Mouse (Mus musculus) MEL (cell line): ENCODE measurements around the gene Cdkn3. TPM values are rescaled to one million over a fixed set of nuclear protein-coding genes. Genes with fewer than 3 reads are reported as not detected.

ENCODE experiments used
- DNase-seq: peaks from one replicate; pipeline ENCODE4 v3.0.0; 2011; ENCODE audit warnings: low read depth, low spot score
- H3K27ac ChIP-seq: 2 replicates; pipeline ENCODE4 v1.5.1; 2012; ENCODE audit warnings: low read depth, mild to moderate bottlenecking, control low read depth, low read length, moderate library complexity; ENCODE audit not compliant: control insufficient read depth
- H3K27me3 ChIP-seq, 2 experiments: fragments of 150-350 bp in 1 of 2; sonication (generic) in 1 of 2; 2 replicates each; pipeline ENCODE4 v1.6.1; 2012; ENCODE audit warnings: low read length in 2 of 2, mild to moderate bottlenecking in 2 of 2, improper control_type of control experiment in 1 of 2, moderate library complexity in 1 of 2; ENCODE audit not compliant: insufficient read depth in 2 of 2, control insufficient read depth in 1 of 2
- H3K36me3 ChIP-seq, 2 experiments: 2 replicates each; pipeline ENCODE4 v1.6.1; 2012 to 2014; ENCODE audit warnings: low read length in 2 of 2, improper control_type of control experiment in 1 of 2, inconsistent platforms in 1 of 2, mild to moderate bottlenecking in 1 of 2; ENCODE audit not compliant: insufficient read depth in 2 of 2, control insufficient read depth in 1 of 2
- H3K4me1 ChIP-seq, 2 experiments: fragments of 150-350 bp in 1 of 2; sonication (generic) in 1 of 2; 2 replicates each; pipeline ENCODE4 v1.6.1; 2012; ENCODE audit warnings: low read length in 2 of 2, improper control_type of control experiment in 1 of 2, mild to moderate bottlenecking in 1 of 2; ENCODE audit not compliant: insufficient read depth in 2 of 2, control insufficient read depth in 1 of 2
- H3K4me3 ChIP-seq, 2 experiments: fragments of 150-350 bp in 1 of 2; sonication (generic) in 1 of 2; 2 replicates each; pipeline ENCODE4 v1.5.1; 2012; ENCODE audit warnings: low read depth in 2 of 2, low read length in 2 of 2, mild to moderate bottlenecking in 2 of 2, moderate library complexity in 2 of 2, control low read depth in 1 of 2, improper control_type of control experiment in 1 of 2; ENCODE audit not compliant: control insufficient read depth in 1 of 2, insufficient read depth in 1 of 2
- H3K79me2 ChIP-seq: 2 replicates; pipeline ENCODE4 v1.6.1; 2012; ENCODE audit warnings: mild to moderate bottlenecking, low read length, moderate library complexity; ENCODE audit not compliant: control insufficient read depth, poor library complexity, insufficient read depth
- H3K9ac ChIP-seq: 2 replicates; pipeline ENCODE4 v1.6.1; 2012; ENCODE audit warnings: low read depth, mild to moderate bottlenecking, control low read depth, low read length, moderate library complexity; ENCODE audit not compliant: control insufficient read depth, poor library complexity, severe bottlenecking
- H3K9me3 ChIP-seq: fragments of 150-350 bp; sonication (generic); replicated peaks from 2 replicates; pipeline ENCODE4 v1.6.1; 2012; ENCODE audit warnings: mild to moderate bottlenecking, low read length, improper control_type of control experiment, moderate library complexity; ENCODE audit not compliant: insufficient read depth
- BHLHE40 ChIP-seq: IDR thresholded peaks from 2 replicates; pipeline ENCODE4 v1.6.1; 2012; ENCODE audit warnings: low read depth, mild to moderate bottlenecking, inconsistent platforms, low read length, improper control_type of control experiment, borderline replicate concordance
- CTCF ChIP-seq, 3 experiments: IDR thresholded peaks in 2 of 3; conservative IDR thresholded peaks in 1 of 3; 2 replicates each; pipeline ENCODE4 v1.5.1; 2011 to 2012; ENCODE audit warnings: low read length in 3 of 3, low read depth in 2 of 3, mild to moderate bottlenecking in 2 of 3, improper control_type of control experiment in 1 of 3, inconsistent platforms in 1 of 3, mixed read lengths in 1 of 3, moderate library complexity in 1 of 3; ENCODE audit not compliant: control insufficient read depth in 1 of 3, insufficient read depth in 1 of 3, poor library complexity in 1 of 3, severe bottlenecking in 1 of 3
- E2F4 ChIP-seq: IDR thresholded peaks from 2 replicates; pipeline ENCODE4 v1.6.1; 2011; ENCODE audit warnings: low read depth, low read length, improper control_type of control experiment, borderline replicate concordance
- ELF1 ChIP-seq: IDR thresholded peaks from 2 replicates; pipeline ENCODE4 v1.6.1; 2014; ENCODE audit warnings: low read depth, mild to moderate bottlenecking, inconsistent platforms, low read length, improper control_type of control experiment, moderate library complexity
- EP300 ChIP-seq, 2 experiments: IDR thresholded peaks; 2 replicates each; pipeline ENCODE4 v1.6.1; 2011; ENCODE audit warnings: improper control_type of control experiment in 2 of 2, low read length in 2 of 2, low read depth in 1 of 2, mild to moderate bottlenecking in 1 of 2
- KAT2A ChIP-seq: conservative IDR thresholded peaks from 2 replicates; pipeline ENCODE4 v1.6.1; 2012; ENCODE audit warnings: low read depth, low read length, improper control_type of control experiment, inconsistent platforms
- MAX ChIP-seq: IDR thresholded peaks from 2 replicates; pipeline ENCODE4 v1.6.1; 2011; ENCODE audit warnings: low read length, improper control_type of control experiment
- MXI1 ChIP-seq: IDR thresholded peaks from 2 replicates; pipeline ENCODE4 v1.6.1; 2011; ENCODE audit warnings: mild to moderate bottlenecking, low read depth, low read length, improper control_type of control experiment
- POLR2A ChIP-seq, 2 experiments: IDR thresholded peaks; 2 replicates each; pipeline ENCODE4 v1.6.1; 2011 to 2012; ENCODE audit warnings: low read length in 2 of 2, mild to moderate bottlenecking in 2 of 2, control low read depth in 1 of 2, improper control_type of control experiment in 1 of 2, low read depth in 1 of 2, moderate library complexity in 1 of 2; ENCODE audit not compliant: control insufficient read depth in 1 of 2, insufficient read depth in 1 of 2, poor library complexity in 1 of 2
- RCOR1 ChIP-seq: IDR thresholded peaks from 2 replicates; pipeline ENCODE4 v1.6.1; 2012; ENCODE audit warnings: low read depth, mild to moderate bottlenecking, inconsistent platforms, low read length, improper control_type of control experiment
- SIN3A ChIP-seq: IDR thresholded peaks from 2 replicates; pipeline ENCODE4 v1.6.1; 2012; ENCODE audit warnings: low read length, improper control_type of control experiment, inconsistent platforms
- TAL1 ChIP-seq: IDR thresholded peaks from 2 replicates; pipeline ENCODE4 v1.6.1; 2012; ENCODE audit warnings: mild to moderate bottlenecking, inconsistent platforms, low read length, moderate library complexity, mixed read lengths
- TCF12 ChIP-seq: IDR thresholded peaks from 2 replicates; pipeline ENCODE4 v1.6.1; 2014; ENCODE audit warnings: low read depth, mild to moderate bottlenecking, inconsistent platforms, low read length, improper control_type of control experiment, moderate library complexity
- USF1 ChIP-seq: IDR thresholded peaks from 2 replicates; pipeline ENCODE4 v1.6.1; 2014; ENCODE audit warnings: low read depth, mild to moderate bottlenecking, inconsistent platforms, low read length, improper control_type of control experiment, moderate library complexity
- USF2 ChIP-seq, 2 experiments: IDR thresholded peaks; 2 replicates each; pipeline ENCODE4 v1.6.1; 2011 to 2012; ENCODE audit warnings: improper control_type of control experiment in 2 of 2, low read length in 2 of 2, borderline replicate concordance in 1 of 2, inconsistent platforms in 1 of 2, low read depth in 1 of 2, mild to moderate bottlenecking in 1 of 2; ENCODE audit not compliant: insufficient read depth in 1 of 2
- ZMIZ1 ChIP-seq: IDR thresholded peaks from 2 replicates; pipeline ENCODE4 v1.6.1; 2012; ENCODE audit warnings: low read depth, mild to moderate bottlenecking, inconsistent platforms, low read length, improper control_type of control experiment, moderate library complexity
- ZNF384 ChIP-seq: IDR thresholded peaks from 2 replicates; pipeline ENCODE4 v1.6.1; 2012; ENCODE audit warnings: low read depth, mild to moderate bottlenecking, inconsistent platforms, low read length, improper control_type of control experiment
- polyA plus RNA-seq, 2 experiments: library from polyadenylated mRNA; stranded (reverse) in 1 of 2; unstranded in 1 of 2; fragments of >175 nt in 1 of 2; fragments of >200 nt in 1 of 2; gene quantifications; 2 replicates each; pipeline versions ENCODE4 v1.2.1 to v1.2.4; 2012; ENCODE audit warnings: low replicate concordance in 2 of 2, low read depth in 1 of 2; ENCODE audit not compliant: insufficient read length in 2 of 2, insufficient read depth in 1 of 2, missing spikeins in 1 of 2
- total RNA-seq: library from RNA; depleted of rRNA; stranded (reverse); fragments of 300-350 nt; gene quantifications from 2 replicates; pipeline ENCODE4 v1.2.3, GENCODE M21; 2012

Cdkn3 gene
- total and polyA plus RNA-seq, 3 experiments = 15.7 to 19.6 TPM; not detected in 1

- H3K9ac ChIP-seq = 0 out of 2 replicates have a peak overlapping the region, but pooled peaks have one; percentile 6
- no peaks in the 10 kb centered on the region for H3K9me3 ChIP-seq
- peaks cover 7 to 12% of the 10 kb centered on the region in 2 experiments for H3K4me1 ChIP-seq
- H3K27ac ChIP-seq = peak overlapping the region; percentile 52
- H3K79me2 ChIP-seq = no peaks in the 10 kb centered on the region
- TF ChIP-seq ZNF384 = peak; percentile 72
- TF ChIP-seq USF1 = peak; percentile 86
- no peak for TF ChIP-seq TAL1
- no peak for TF ChIP-seq RCOR1
- TF ChIP-seq SIN3A = 0 out of 2 replicates have a peak, but pooled peaks have one; percentile 34
- TF ChIP-seq ELF1 = no peak
- TF ChIP-seq MXI1 = peak; percentile 46; the same call in 1 of the 2 replicates
- TF ChIP-seq MAX = peak; percentile 67
- no peak for TF ChIP-seq ZMIZ1
- peak in 1 of 2 experiments; percentile 49; a peak in 1 of 4 replicates for TF ChIP-seq USF2 (IDR thresholded peaks at IDR 0.05; ENCODE audit: borderline replicate concordance in 1 of 2, insufficient read depth in 1 of 2, low read depth in 1 of 2, low read length in 2 of 2)
- 0 out of 2 replicates have a peak, but pooled peaks have one; percentile 13 for TF ChIP-seq BHLHE40
- 0 out of 4 replicates have a peak, but pooled peaks of 1 of the 2 experiments have one; percentile 28 for TF ChIP-seq POLR2A (IDR thresholded peaks at IDR 0.05; ENCODE audit: control insufficient read depth in 1 of 2, insufficient read depth in 1 of 2, low read depth in 1 of 2, low read length in 2 of 2, poor library complexity in 1 of 2)
- H3K27me3 ChIP-seq = no peaks in the 10 kb centered on the region
- peak; percentile 89 for DNase-seq
- peaks cover 0 to 9% of the 10 kb centered on the region in 2 experiments for H3K36me3 ChIP-seq
- H3K4me3 ChIP-seq = no peak overlapping the region
Measured at GRCm38 (mm10) chr14:46800684-46801345, 40.5 kb downstream of the Cdkn3 start.

GRCm38 (mm10) chr14:46803259-46803658, 42.9 kb downstream of the Cdkn3 start:
- peaks cover 3 to 9% of the 10 kb centered on the region in 2 experiments for H3K36me3 ChIP-seq
- no peak overlapping the region for H3K27ac ChIP-seq
- H3K9ac ChIP-seq = no peak overlapping the region
- no peaks in the 10 kb centered on the region for H3K79me2 ChIP-seq
- no peak overlapping the region for H3K4me3 ChIP-seq
- no peak for DNase-seq
- no peaks in the 10 kb centered on the region for H3K9me3 ChIP-seq
- peaks cover 10 to 12% of the 10 kb centered on the region in 2 experiments for H3K4me1 ChIP-seq
- TF ChIP-seq CTCF (IDR thresholded peaks at IDR 0.05 in 2 of 3, conservative IDR thresholded peaks at IDR 0.05 in 1 of 3; ENCODE audit: control insufficient read depth in 1 of 3, insufficient read depth in 1 of 3, low read depth in 2 of 3, low read length in 3 of 3, poor library complexity in 1 of 3, severe bottlenecking in 1 of 3) = no peak
- no peak for TF ChIP-seq E2F4
- TF ChIP-seq EP300 (IDR thresholded peaks at IDR 0.05; ENCODE audit: low read depth in 1 of 2, low read length in 2 of 2) = no peak
- TF ChIP-seq TCF12 = no peak
- TF ChIP-seq ELF1 = 0 out of 2 replicates have a peak, but pooled peaks have one; percentile 15
- TF ChIP-seq KAT2A = no peak
- TF ChIP-seq TAL1 = no peak
- H3K27me3 ChIP-seq = no peaks in the 10 kb centered on the region
